Mouse (Mus musculus) limb, embryonic 14.5 days (tissue): ENCODE results near the gene Arid5b. TPM values are rescaled to one million over a fixed set of nuclear protein-coding genes. Genes with fewer than 3 reads are reported as not detected.

Experiments used
- ATAC-seq: fragments of 200-750 bp; cut with Nextera tagmentation; 2 replicates; pipeline ENCODE4 v1.8.0; 2017; ENCODE audit warnings: low read depth, moderate number of reproducible peaks, moderate TSS enrichment; ENCODE audit not compliant: low FRiP score
- DNase-seq: peaks from one replicate; pipeline ENCODE4 v3.0.0-alpha.2; 2015; ENCODE audit warnings: low spot score
- H3K27ac ChIP-seq: fragments of 300-500 bp; sonication (generic); replicated peaks from 2 replicates; pipeline ENCODE4 v1.5.1; 2014; ENCODE audit warnings: low read depth, mild to moderate bottlenecking, low read length, moderate library complexity, mixed read lengths
- H3K27me3 ChIP-seq: fragments of 300-500 bp; sonication (generic); 2 replicates; pipeline ENCODE4 v1.6.1; 2014; ENCODE audit warnings: low read length, mixed read lengths; ENCODE audit not compliant: control insufficient read depth, insufficient read depth
- H3K36me3 ChIP-seq: fragments of 300-500 bp; sonication (generic); 2 replicates; pipeline ENCODE4 v1.6.1; 2014; ENCODE audit warnings: mild to moderate bottlenecking, low read length, moderate library complexity, mixed read lengths; ENCODE audit not compliant: control insufficient read depth, insufficient read depth
- H3K4me1 ChIP-seq: fragments of 300-500 bp; sonication (generic); 2 replicates; pipeline ENCODE4 v1.6.1; 2014; ENCODE audit warnings: antibody characterized with exemption, low read length, mixed read lengths; ENCODE audit not compliant: control insufficient read depth, insufficient read depth
- H3K4me2 ChIP-seq: fragments of 300-500 bp; sonication (generic); replicated peaks from 2 replicates; pipeline ENCODE4 v1.6.1; 2014; ENCODE audit warnings: low read depth, mild to moderate bottlenecking, low read length, moderate library complexity; ENCODE audit not compliant: severe bottlenecking
- H3K4me3 ChIP-seq: fragments of 300-500 bp; sonication (generic); replicated peaks from 2 replicates; pipeline ENCODE4 v1.5.1; 2014; ENCODE audit warnings: low read length
- H3K9ac ChIP-seq: fragments of 300-500 bp; sonication (generic); 2 replicates; pipeline ENCODE4 v1.6.1; 2014; ENCODE audit warnings: mild to moderate bottlenecking, low read depth, low read length, moderate library complexity; ENCODE audit not compliant: severe bottlenecking
- H3K9me3 ChIP-seq: fragments of 300-500 bp; sonication (generic); 2 replicates; pipeline ENCODE4 v1.6.1; 2016; ENCODE audit warnings: low read length; ENCODE audit not compliant: control insufficient read depth
- POLR2A ChIP-seq: fragments of 200-500 bp; IDR thresholded peaks from 2 replicates; pipeline ENCODE4 v1.8.0; 2012; ENCODE audit warnings: inconsistent platforms, mild to moderate bottlenecking, moderate library complexity, borderline replicate concordance; ENCODE audit not compliant: insufficient read depth, insufficient read length; ENCODE audit errors: extremely low read depth
- WGBS: fragments of 180-500 bp; shearing (Covaris S2); extraction: QIAGEN DNeasy Blood & Tissue Kit; methylation state at CpG from one replicate; pipeline ENCODE4 v1.1.7; 2014; 5-methylcytosine and 5-hydroxymethylcytosine counted together
- polyA plus RNA-seq, 2 experiments: library from polyadenylated mRNA; depleted of rRNA in 1 of 2; stranded (reverse) in 1 of 2; unstranded in 1 of 2; fragments of >200 nt; fragmentation: Nextera tagmentation in 1 of 2; extraction: Ambion mirVana in 1 of 2; gene quantifications; 2 replicates each; pipeline versions ENCODE4 v1.2.1 to v1.2.3; 2012 to 2014

Arid5b gene
- polyA plus RNA-seq, 2 experiments, result 14.1 to 41.0 TPM

DNA sequence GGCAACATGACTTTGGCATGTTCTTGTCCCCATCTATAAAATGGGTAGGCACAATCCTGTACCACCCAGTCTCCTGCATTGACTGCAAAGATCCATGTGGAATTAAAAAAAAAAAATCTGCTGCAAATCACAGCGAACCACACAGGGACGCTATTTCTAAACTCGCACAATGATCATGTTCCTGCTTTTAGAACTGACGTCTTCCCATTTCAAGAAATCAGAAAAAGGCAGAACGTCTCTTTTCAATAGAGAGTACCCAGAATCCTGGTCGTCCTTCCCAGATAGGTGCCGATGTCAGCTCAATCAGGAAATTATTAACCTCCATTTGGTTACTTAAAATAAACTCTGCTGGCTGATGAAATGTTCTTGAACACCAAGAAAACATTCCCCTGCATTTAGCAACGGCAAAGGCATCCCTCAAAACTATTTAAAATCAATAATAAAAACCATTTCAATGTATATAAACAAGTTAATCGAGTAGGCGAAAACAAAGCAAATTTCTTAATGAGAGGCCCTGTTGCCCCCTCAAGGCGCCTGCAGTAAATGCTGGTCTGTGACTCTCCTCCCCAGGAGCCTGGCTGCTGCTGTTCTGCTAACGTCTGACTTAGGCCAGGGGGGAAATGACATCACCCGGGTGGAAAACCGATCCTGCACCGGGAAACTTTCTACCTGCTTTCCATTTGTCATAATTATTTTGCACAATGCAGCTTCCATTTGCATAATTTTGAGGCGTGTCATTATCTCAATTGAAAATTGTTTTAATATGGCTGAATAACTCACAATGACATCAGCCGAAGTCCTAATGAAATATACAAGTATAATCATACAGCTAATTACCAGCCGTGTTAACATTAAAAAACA, 3.4 kb downstream of the Arid5b start:
- Histone ChIP-seq H3K4me3 (peak overlapping the region; percentile 66), H3K9me3 (no peaks in the 10 kb centered on the region), H3K4me1 (peaks cover 10% of the 10 kb centered on the region; the same call in 1 of the 2 replicates), H3K9ac (no peak overlapping the region), H3K27me3 (no peaks in the 10 kb centered on the region), H3K27ac (no peak overlapping the region; the same call in 1 of the 2 replicates), H3K4me2 (peak overlapping the region; percentile 90), H3K36me3 (peaks cover 15% of the 10 kb centered on the region)
- 21% methylated on average over 18 of the region's 18 CpGs for WGBS
- DNase-seq (peak; percentile 48), ATAC-seq (no peak)
- no peak for TF ChIP-seq POLR2A

DNA sequence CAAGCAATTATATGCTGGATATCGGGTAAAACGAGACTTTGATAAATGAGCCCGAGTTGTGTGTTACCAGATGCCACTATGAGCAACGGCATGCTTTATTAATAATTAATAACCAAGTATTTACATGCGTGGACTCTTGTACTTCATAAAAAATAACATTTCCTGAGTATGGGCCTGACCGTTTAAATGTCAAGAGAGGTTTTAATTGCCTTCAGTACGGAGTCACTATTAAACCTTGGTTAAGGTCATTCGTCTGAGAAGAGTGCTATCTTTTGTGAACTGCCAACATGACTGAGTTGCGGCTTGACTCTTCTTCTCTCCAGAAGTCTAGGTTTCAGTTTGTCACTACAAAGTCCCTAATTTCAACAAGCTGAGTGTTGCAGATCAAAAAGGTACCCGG, 8.8 kb downstream of the Arid5b start:
- DNase-seq (no peak), ATAC-seq (no peak)
- Histone ChIP-seq H3K36me3 (peaks cover 24% of the 10 kb centered on the region), H3K4me2 (no peak overlapping the region), H3K4me3 (no peak overlapping the region), H3K27ac (no peak overlapping the region), H3K9me3 (no peaks in the 10 kb centered on the region), H3K27me3 (no peaks in the 10 kb centered on the region), H3K4me1 (peaks cover 3% of the 10 kb centered on the region; the same call in 1 of the 2 replicates), H3K9ac (no peak overlapping the region)
- WGBS, result 77% methylated on average over 10 of the region's 10 CpGs
- no peak for TF ChIP-seq POLR2A

DNA sequence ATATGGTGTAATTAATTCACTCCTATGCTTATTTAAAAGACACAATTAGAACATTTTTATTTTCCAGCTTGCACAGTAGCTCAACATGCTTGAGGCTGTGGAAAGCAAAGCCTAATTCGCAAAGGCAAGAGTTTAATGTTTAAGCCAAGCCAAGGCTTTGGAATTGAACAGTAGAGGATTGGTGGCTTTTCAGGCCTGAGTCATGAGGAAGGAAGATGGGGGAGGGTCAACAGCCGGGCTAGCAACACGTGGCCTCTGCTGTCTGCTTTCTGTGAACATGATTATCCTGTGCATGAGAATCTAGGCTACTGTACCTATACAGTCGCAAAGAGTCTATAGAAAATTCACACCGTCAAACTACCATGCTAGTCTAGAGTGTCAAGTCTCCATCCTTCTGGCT, 9.9 kb downstream of the Arid5b start:
- H3K36me3 ChIP-seq, result peaks cover 27% of the 10 kb centered on the region
- WGBS, result 76% methylated on average over 5 of the region's 5 CpGs

DNA sequence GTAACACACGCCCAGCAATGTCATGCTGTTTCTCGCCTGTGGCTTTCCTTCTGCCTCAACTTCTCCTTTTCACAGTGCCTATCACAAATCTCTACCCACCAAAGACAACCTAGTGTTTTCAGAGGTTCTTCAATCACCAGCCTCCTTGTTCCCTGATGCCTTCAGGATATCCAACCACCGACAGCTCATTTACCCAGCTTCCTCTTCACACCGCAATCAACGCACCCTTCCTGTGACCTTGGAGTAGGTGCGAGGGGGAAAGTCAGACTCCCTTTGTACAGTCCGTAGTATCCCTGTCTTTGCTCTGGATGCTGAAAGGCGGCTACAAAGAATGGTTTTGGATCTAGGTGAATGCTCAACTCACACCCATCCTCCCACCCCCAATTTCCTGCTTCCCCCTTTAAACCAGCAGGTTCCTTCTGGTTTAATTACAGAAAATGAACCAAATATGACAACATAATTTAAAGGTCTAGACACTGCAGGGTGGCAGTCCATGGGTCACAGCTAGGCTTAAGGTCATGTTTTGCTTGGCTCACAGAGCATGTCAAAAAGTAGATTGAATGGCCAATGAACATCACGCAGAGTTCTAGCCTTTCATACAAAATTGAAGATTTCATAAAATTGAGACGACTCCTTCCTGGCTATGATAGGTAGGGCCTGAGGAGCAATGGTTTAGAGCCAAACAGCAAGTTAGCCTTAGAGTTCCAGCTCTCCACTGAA, 14.4 kb downstream of the Arid5b start:
- TF ChIP-seq POLR2A, result no peak

More for the DNA sequence above, 9.9 kb downstream of the Arid5b start:
- Histone ChIP-seq H3K9me3 (no peaks in the 10 kb centered on the region), H3K9ac (no peak overlapping the region), H3K4me2 (no peak overlapping the region), H3K27me3 (no peaks in the 10 kb centered on the region), H3K27ac (no peak overlapping the region), H3K4me3 (no peak overlapping the region), H3K4me1 (no peaks in the 10 kb centered on the region)
- no peak for DNase-seq
- ATAC-seq, result no peak
- no peak for TF ChIP-seq POLR2A

DNA sequence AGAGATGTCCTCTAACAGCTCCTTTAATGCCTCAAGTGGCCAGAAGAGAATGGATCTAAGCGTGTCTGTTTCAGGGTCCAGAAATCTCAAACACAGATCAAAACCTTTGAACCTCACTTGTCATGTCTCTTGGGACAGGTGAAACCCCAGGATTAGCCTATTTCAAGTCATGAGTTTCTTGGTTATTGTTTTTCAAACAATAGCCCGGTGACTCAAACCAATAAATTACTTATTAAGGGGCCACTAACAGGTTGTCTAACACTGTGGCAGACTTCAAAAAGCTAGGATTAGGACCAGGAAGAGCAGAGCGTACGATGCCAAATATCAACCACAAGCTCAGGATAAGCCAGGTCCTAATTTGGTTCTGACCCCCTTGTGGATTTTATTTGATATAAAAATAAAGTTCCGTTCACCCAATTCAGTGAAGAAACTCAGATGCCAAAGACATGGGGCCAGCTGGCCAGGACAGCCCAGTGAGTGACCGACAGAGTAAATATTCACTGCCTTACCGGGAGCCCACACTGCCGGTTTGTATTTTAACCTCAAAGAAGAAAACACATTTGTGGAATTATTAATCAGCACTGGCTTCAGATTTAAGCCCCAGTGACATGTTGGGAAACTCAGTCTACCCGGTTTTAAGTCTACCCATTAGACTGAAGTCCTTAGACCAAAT, 15.1 kb downstream of the Arid5b start:
- 86% methylated on average over 9 of the region's 9 CpGs for WGBS
- Histone ChIP-seq H3K4me2 (no peak overlapping the region), H3K27ac (no peak overlapping the region), H3K4me1 (peaks cover 4% of the 10 kb centered on the region; the same call in 1 of the 2 replicates), H3K9me3 (no peaks in the 10 kb centered on the region), H3K27me3 (no peaks in the 10 kb centered on the region), H3K4me3 (no peak overlapping the region), H3K36me3 (peaks cover 15% of the 10 kb centered on the region), H3K9ac (no peak overlapping the region)
- DNase-seq, result no peak
- no peak for ATAC-seq
- no peak for TF ChIP-seq POLR2A

More for the DNA sequence above, 14.4 kb downstream of the Arid5b start:
- Histone ChIP-seq H3K9ac (no peak overlapping the region), H3K4me2 (no peak overlapping the region), H3K4me3 (no peak overlapping the region), H3K36me3 (peaks cover 15% of the 10 kb centered on the region), H3K27ac (no peak overlapping the region), H3K9me3 (no peaks in the 10 kb centered on the region), H3K27me3 (no peaks in the 10 kb centered on the region), H3K4me1 (peaks cover 4% of the 10 kb centered on the region; the same call in 1 of the 2 replicates)
- DNase-seq, result no peak
- ATAC-seq, result no peak
- WGBS, result 89% methylated on average over 10 of the region's 10 CpGs
